Mouse (Mus musculus) liver, adult 2 months (tissue): ENCODE results near the gene Rpp30.

Source experiments
- CTCF ChIP-seq: fragments of 200-500 bp; IDR thresholded peaks from 2 replicates; pipeline ENCODE4 v1.5.1; 2011; ENCODE audit warnings: low read depth, low read length, control low read depth
- POLR2A ChIP-seq: fragments of 200-500 bp; IDR thresholded peaks from 2 replicates; pipeline ENCODE4 v1.6.1; 2011; ENCODE audit warnings: low read length, control low read depth; ENCODE audit not compliant: insufficient read depth; ENCODE audit errors: extremely low read depth

GRCm38 (mm10) chr19:36124203-36124602 lies 40.7 kb downstream of the Rpp30 start:
- TF ChIP-seq CTCF (no peak), POLR2A (no peak)
